Mouse (Mus musculus) kidney, adult 2 months (tissue): ENCODE results near the gene Prdm12.

Experiments used
- CTCF ChIP-seq: fragments of 200-500 bp; conservative IDR thresholded peaks from 2 replicates; pipeline ENCODE4 v1.5.1; 2011; ENCODE audit warnings: low read depth, mild to moderate bottlenecking, control low read depth, low read length, moderate library complexity, mixed read lengths; ENCODE audit not compliant: insufficient read depth, insufficient read length
- POLR2A ChIP-seq: fragments of 200-500 bp; IDR thresholded peaks from one replicate; pipeline ENCODE4 v1.6.1; 2011; ENCODE audit warnings: low read depth, low read length, control low read depth

DNA sequence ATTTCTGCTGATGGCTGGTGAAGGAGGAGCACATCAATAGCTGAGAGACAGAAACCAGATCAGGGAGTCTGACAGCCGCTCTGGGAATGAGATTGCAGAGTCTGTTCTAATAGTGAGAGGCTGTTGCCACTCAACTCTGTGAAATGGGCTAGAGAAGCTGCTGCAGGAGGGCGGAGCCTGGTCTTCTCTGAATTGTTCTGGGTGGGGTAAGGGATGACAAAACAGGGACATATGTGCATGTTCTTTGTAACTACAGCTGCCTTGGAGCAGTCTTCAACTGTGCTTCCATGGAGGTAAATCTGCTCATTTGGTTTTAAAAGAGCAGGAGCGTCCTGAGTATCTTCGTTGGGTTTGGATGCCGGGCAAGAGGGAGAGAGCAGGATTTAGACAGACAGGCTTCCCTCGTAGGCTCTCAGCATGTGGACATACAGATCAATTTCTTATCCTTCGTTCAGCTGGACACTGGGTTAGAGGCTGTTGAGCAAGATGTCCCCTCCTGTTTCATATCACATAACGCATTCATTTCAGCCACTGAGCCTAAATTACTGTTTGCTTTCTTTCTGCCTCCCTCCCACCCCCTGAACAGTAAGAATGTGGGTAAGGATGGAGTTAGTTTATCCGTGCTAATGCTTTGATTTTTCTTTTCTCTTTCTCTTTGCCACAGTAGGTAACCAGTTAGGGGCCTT, 47.9 kb upstream of the Prdm12 start:
- TF ChIP-seq CTCF, result no peak
- no peak for TF ChIP-seq POLR2A
